Mouse (Mus musculus) intestine, embryonic 14.5 days (tissue): ENCODE data around the gene Add1. TPM values are rescaled to one million over a fixed set of nuclear protein-coding genes. Genes with fewer than 3 reads are reported as not detected.

Source experiments
- ATAC-seq: fragments of 200-750 bp; cut with Nextera tagmentation; replicated peaks from 2 replicates; pipeline ENCODE4 v1.8.0; 2017; ENCODE audit warnings: low read depth, moderate number of reproducible peaks, moderate TSS enrichment, moderate library complexity; ENCODE audit not compliant: low FRiP score, low TSS enrichment
- DNase-seq: peaks from one replicate; pipeline ENCODE4 v3.0.0-alpha.2; 2018; ENCODE audit warnings: low spot score
- H3K27ac ChIP-seq: fragments of 300-500 bp; sonication (generic); 2 replicates; pipeline ENCODE4 v1.5.1; 2014; ENCODE audit warnings: low read depth, mild to moderate bottlenecking, control low read depth
- H3K27me3 ChIP-seq: fragments of 300-500 bp; sonication (generic); replicated peaks from 2 replicates; pipeline ENCODE4 v1.6.1; 2014; ENCODE audit warnings: low read length, control low read depth; ENCODE audit not compliant: control insufficient read depth, insufficient read depth
- H3K36me3 ChIP-seq: fragments of 300-500 bp; sonication (generic); 2 replicates; pipeline ENCODE4 v1.6.1; 2014; ENCODE audit warnings: low read length, control low read depth; ENCODE audit not compliant: control insufficient read depth, insufficient read depth
- H3K4me1 ChIP-seq: fragments of 300-500 bp; sonication (generic); replicated peaks from 2 replicates; pipeline ENCODE4 v1.6.1; 2014; ENCODE audit warnings: low read length, control low read depth, mixed read lengths; ENCODE audit not compliant: control insufficient read depth, insufficient read depth
- H3K4me2 ChIP-seq: fragments of 300-500 bp; sonication (generic); 2 replicates; pipeline ENCODE4 v1.6.1; 2014; ENCODE audit warnings: low read length
- H3K4me3 ChIP-seq: fragments of 300-500 bp; sonication (generic); 2 replicates; pipeline ENCODE4 v1.5.1; 2014; ENCODE audit warnings: low read depth, low read length, control low read depth, mixed read lengths
- H3K9ac ChIP-seq: fragments of 300-500 bp; sonication (generic); 2 replicates; pipeline ENCODE4 v1.6.1; 2014; ENCODE audit warnings: mild to moderate bottlenecking, low read length
- H3K9me3 ChIP-seq: fragments of 300-500 bp; sonication (generic); 2 replicates; pipeline ENCODE4 v1.6.1; 2016; ENCODE audit warnings: low read length, control low read depth; ENCODE audit not compliant: control insufficient read depth
- WGBS: fragments of 180-500 bp; shearing (Covaris S2); extraction: QIAGEN DNeasy Blood & Tissue Kit; methylation state at CpG from one replicate; pipeline ENCODE4 v1.1.7; 2014; 5-methylcytosine and 5-hydroxymethylcytosine counted together
- polyA plus RNA-seq: library from polyadenylated mRNA; unstranded; fragments of >200 nt; fragmentation: Nextera tagmentation; extraction: Ambion mirVana; gene quantifications from 2 replicates; pipeline ENCODE4 v1.2.1, GENCODE M21; 2014

Gene Add1
- polyA plus RNA-seq, 1 experiment from 2014 or later = 183 TPM

GRCm38 (mm10) chr5:34543114-34543513, 30.4 kb upstream of the Add1 start:
- Histone ChIP-seq H3K27ac (no peak overlapping the region), H3K27me3 (no peaks in the 10 kb centered on the region), H3K9me3 (no peaks in the 10 kb centered on the region), H3K4me3 (no peak overlapping the region), H3K4me1 (no peaks in the 10 kb centered on the region), H3K36me3 (no peaks in the 10 kb centered on the region), H3K9ac (no peak overlapping the region), H3K4me2 (no peak overlapping the region)
- ATAC-seq (no peak), DNase-seq (no peak)
- 55% methylated on average over 4 of the region's 4 CpGs for WGBS

DNA sequence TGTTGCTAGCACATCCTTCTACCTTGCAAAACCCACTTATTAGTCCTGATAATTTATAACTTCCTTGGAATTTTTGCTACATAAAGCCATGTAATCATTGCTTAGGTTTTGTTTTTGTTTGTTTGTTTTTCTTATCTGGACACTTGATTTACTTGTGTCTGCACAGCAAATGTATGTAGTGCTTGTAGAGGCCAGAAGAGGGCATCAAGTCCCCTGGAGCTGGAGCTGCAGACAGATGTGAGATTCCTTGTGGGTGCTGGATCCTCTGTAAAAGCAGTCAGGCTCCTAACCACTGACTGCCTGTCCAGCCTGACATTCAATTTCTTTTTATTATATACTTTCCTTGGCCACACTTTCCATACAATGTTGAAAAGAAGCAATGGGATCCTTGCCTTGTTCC, 26.1 kb upstream of the Add1 start:
- Histone ChIP-seq H3K27me3 (no peaks in the 10 kb centered on the region), H3K9me3 (no peaks in the 10 kb centered on the region), H3K4me2 (no peak overlapping the region), H3K4me3 (no peak overlapping the region), H3K36me3 (peaks cover 4% of the 10 kb centered on the region), H3K4me1 (peaks cover 7% of the 10 kb centered on the region; the same call in 1 of the 2 replicates), H3K9ac (no peak overlapping the region), H3K27ac (no peak overlapping the region)
- ATAC-seq = no peak
- DNase-seq = no peak

- ATAC-seq = peak; percentile 32; the same call in 1 of the 2 replicates
- Histone ChIP-seq H3K4me3 (peak overlapping the region; percentile 80), H3K4me2 (peak overlapping the region; percentile 75), H3K9ac (peak overlapping the region; percentile 86), H3K9me3 (no peaks in the 10 kb centered on the region), H3K36me3 (peaks cover 11% of the 10 kb centered on the region), H3K4me1 (peaks cover 7% of the 10 kb centered on the region; the same call in 1 of the 2 replicates), H3K27ac (no peak overlapping the region), H3K27me3 (no peaks in the 10 kb centered on the region)
- whole genome bisulfite sequencing = 27% methylated on average over 8 of the region's 8 CpGs
- DNase-seq = peak; percentile 83
Observed at GRCm38 (mm10) chr5:34549135-34549482, 24.4 kb upstream of the Add1 start.

DNA sequence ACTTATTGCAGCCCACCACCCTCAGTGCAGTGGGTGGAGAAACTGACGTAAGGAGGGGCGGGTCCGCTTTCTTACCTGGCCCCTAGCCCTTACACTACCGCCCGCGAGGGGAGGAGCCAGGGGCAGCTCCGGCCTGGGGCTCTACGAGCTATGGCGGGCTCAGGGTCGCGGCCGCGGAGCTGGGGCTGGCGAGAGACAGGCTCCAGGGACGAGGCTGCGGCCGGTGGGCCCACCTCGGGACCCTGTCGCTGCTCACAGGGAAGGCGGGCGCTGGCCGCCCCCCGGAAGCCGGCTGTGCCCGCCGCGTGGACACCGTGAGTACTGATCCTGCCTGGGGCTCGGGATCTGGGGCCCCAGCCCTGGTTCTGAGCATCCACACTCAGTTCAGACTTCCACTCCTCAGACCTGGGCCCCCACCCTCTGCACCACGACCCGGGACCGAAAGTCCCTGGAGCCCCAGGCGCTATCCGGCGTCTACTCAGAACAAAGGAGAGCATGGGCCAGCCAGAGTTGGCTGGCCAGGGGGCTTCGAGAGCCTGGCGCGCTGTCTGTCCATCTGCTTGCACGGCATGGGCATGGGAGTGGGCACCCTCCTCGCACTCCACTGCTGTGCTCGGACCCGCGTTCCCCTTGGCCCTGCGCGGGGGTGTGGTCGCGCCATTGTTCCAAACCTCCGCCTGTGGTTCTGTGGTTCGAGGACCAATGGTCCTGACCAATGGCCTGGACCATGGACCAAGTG, 23.8 kb upstream of the Add1 start:
- Histone ChIP-seq H3K27me3 (no peaks in the 10 kb centered on the region), H3K4me3 (peak overlapping the region; percentile 80), H3K4me2 (peak overlapping the region; percentile 75), H3K36me3 (peaks cover 11% of the 10 kb centered on the region), H3K4me1 (peaks cover 7% of the 10 kb centered on the region; the same call in 1 of the 2 replicates), H3K27ac (0 out of 2 replicates have a peak overlapping the region, but pooled peaks have one; percentile 44), H3K9ac (peak overlapping the region; percentile 86), H3K9me3 (no peaks in the 10 kb centered on the region)
- ATAC-seq (peak; percentile 93), DNase-seq (peak; percentile 79)
- under 1% methylated on average over 47 of the region's 49 CpGs for WGBS

- H3K27me3 ChIP-seq = no peaks in the 10 kb centered on the region
- WGBS = 26% methylated on average over 6 of the region's 6 CpGs
- H3K27ac ChIP-seq = no peak overlapping the region
- H3K36me3 ChIP-seq = peaks cover 14% of the 10 kb centered on the region
- DNase-seq (peak; percentile 56), ATAC-seq (no peak)
- H3K4me2 ChIP-seq = peak overlapping the region; percentile 75
- H3K9ac ChIP-seq = peak overlapping the region; percentile 86
- peaks cover 7% of the 10 kb centered on the region; the same call in 1 of the 2 replicates for H3K4me1 ChIP-seq
- H3K4me3 ChIP-seq = peak overlapping the region; percentile 80
- H3K9me3 ChIP-seq = no peaks in the 10 kb centered on the region
Observed at GRCm38 (mm10) chr5:34550251-34550650, 23.2 kb upstream of the Add1 start.

DNA sequence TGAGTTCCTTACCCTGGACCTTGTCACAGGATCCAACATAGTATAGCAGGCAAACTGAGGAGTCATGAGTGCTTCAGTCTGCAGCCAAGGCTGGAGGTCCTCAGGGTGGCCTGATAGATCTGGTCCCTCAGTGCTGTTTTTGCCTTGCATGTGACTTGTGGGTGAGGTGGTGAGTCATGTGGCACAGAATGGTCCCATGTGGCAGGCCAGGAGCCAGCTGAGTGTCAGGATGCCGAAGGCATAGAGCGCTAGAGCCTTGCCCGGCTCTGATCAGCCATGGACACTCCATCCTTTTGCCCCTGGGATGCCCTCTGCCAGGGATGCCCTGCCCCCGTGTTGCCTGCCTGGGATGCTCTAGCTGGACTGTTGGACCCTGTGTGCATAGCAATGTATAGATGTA, 21.6 kb upstream of the Add1 start:
- no peak overlapping the region for H3K4me2 ChIP-seq
- H3K4me3 ChIP-seq = no peak overlapping the region
- H3K27me3 ChIP-seq = no peaks in the 10 kb centered on the region
- DNase-seq (no peak), ATAC-seq (no peak)
- peaks cover 30% of the 10 kb centered on the region for H3K36me3 ChIP-seq
- H3K27ac ChIP-seq = no peak overlapping the region
- peaks cover 7% of the 10 kb centered on the region; the same call in 1 of the 2 replicates for H3K4me1 ChIP-seq
- 94% methylated on average over 4 of the region's 4 CpGs for WGBS
- H3K9ac ChIP-seq = no peak overlapping the region
- no peaks in the 10 kb centered on the region for H3K9me3 ChIP-seq

DNA sequence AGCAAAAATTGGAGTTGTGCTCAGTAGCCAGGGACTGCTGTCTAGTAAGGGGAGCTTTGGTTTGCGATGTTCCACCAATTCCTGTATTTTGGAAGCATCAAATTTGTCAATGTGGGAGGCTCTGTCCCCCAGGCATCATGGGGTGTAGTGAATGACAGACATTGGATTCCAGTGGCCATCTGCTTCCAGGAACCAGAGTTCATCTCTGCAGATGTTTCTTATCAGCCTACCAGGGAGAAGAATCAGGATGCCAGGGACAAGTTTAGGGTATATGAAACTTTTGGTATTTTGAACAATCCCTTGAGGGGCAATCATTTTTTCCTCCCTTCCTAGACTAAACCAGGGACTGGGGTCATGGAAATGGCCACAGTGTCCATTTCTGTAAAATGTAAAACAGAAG, 9.6 kb upstream of the Add1 start:
- ATAC-seq (no peak), DNase-seq (no peak)
- Histone ChIP-seq H3K27ac (no peak overlapping the region), H3K4me1 (no peaks in the 10 kb centered on the region; the same call in 1 of the 2 replicates), H3K36me3 (peaks cover 44% of the 10 kb centered on the region), H3K4me2 (no peak overlapping the region), H3K9me3 (no peaks in the 10 kb centered on the region), H3K9ac (no peak overlapping the region), H3K4me3 (no peak overlapping the region), H3K27me3 (no peaks in the 10 kb centered on the region)
- WGBS = 91% methylated on average over 1 of the region's 1 CpGs

- H3K27me3 ChIP-seq = no peaks in the 10 kb centered on the region
- no peak for ATAC-seq
Observed at GRCm38 (mm10) chr5:34564291-34564690, 9.2 kb upstream of the Add1 start.

More at GRCm38 (mm10) chr5:34564291-34564690, 9.2 kb upstream of the Add1 start:
- peaks cover 39% of the 10 kb centered on the region for H3K36me3 ChIP-seq
- 88% methylated on average over 4 of the region's 4 CpGs for WGBS
- H3K4me2 ChIP-seq = no peak overlapping the region
- no peaks in the 10 kb centered on the region for H3K9me3 ChIP-seq
- no peak for DNase-seq
- no peak overlapping the region for H3K9ac ChIP-seq
- no peak overlapping the region for H3K27ac ChIP-seq
- no peaks in the 10 kb centered on the region; the same call in 1 of the 2 replicates for H3K4me1 ChIP-seq
- no peak overlapping the region for H3K4me3 ChIP-seq
